Mouse (Mus musculus): Measurements from ENCODE around the gene Ptprg. TPM values are rescaled to one million over a fixed set of nuclear protein-coding genes. Genes with fewer than 3 reads are reported as not detected.

Ptprg gene
- polyA plus RNA-seq, 1 experiment, result 48.6 TPM

- no peak for DNase-seq (ENCODE audit: low read depth)
- TF ChIP-seq POLR2A (IDR thresholded peaks at IDR 0.05; ENCODE audit: borderline replicate concordance, extremely low read depth, insufficient read depth, insufficient read length, poor library complexity, severe bottlenecking) (no peak), CTCF (IDR thresholded peaks at IDR 0.05; ENCODE audit: borderline replicate concordance, extremely low read depth, insufficient read depth, insufficient read length) (no peak)
These were observed 625.3 kb downstream of the Ptprg start for GRCm38 (mm10) chr14:12178645-12179044.

GRCm38 (mm10) chr14:12180116-12180515 is 626.8 kb downstream of the Ptprg start:
- no peak for TF ChIP-seq CTCF (IDR thresholded peaks at IDR 0.05; ENCODE audit: borderline replicate concordance, extremely low read depth, insufficient read depth, insufficient read length)
- TF ChIP-seq POLR2A (IDR thresholded peaks at IDR 0.05; ENCODE audit: borderline replicate concordance, extremely low read depth, insufficient read depth, insufficient read length, poor library complexity, severe bottlenecking), result no peak
- no peak for DNase-seq (ENCODE audit: low read depth)

DNA sequence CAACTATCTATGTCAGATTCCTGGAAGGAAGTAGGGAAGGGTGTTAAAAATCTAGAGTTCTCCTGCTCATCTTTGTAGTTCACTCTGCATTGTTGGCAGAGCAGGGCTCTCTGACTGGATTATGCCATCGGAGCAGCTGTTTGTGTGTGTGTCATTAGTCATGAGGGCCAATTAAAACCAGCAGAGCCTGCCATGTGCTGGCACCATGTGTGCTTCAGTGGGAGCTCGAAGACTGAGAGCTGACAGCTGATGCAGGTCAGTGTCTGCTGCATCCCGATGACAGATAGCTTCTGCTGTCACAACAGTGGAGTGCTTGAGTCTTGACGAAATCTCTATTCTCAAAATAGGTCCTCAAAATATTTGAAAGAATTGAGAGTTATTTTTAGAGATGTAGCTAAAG is 631.7 kb downstream of the Ptprg start:
- TF ChIP-seq POLR2A (IDR thresholded peaks at IDR 0.05; ENCODE audit: borderline replicate concordance, extremely low read depth, insufficient read depth, insufficient read length, poor library complexity, severe bottlenecking), result no peak
- TF ChIP-seq CTCF (IDR thresholded peaks at IDR 0.05; ENCODE audit: borderline replicate concordance, extremely low read depth, insufficient read depth, insufficient read length), result no peak
- peak; percentile 94 for DNase-seq (ENCODE audit: low read depth)

DNA sequence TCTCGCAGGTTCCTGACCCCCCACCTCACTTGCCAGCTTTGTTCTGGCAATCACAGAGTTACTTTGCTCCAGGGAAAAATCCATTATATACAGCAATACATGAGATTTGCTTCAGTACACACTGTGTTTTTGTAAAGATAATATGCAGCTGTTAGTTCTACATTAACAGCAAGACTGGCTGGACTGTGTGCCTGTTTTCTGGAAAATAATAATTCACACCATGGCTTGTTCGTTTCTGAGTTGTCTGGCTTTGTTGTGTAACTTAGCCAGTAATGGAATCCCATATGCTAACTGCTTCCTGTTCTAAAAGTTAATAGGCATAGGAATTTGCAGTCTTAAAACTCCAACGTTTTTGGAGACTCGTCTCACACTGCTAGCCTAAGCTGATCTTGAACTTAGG is 635.0 kb downstream of the Ptprg start:
- no peak for DNase-seq (ENCODE audit: low read depth)
- TF ChIP-seq CTCF (IDR thresholded peaks at IDR 0.05; ENCODE audit: borderline replicate concordance, extremely low read depth, insufficient read depth, insufficient read length), result no peak
- no peak for TF ChIP-seq POLR2A (IDR thresholded peaks at IDR 0.05; ENCODE audit: borderline replicate concordance, extremely low read depth, insufficient read depth, insufficient read length, poor library complexity, severe bottlenecking)

DNA sequence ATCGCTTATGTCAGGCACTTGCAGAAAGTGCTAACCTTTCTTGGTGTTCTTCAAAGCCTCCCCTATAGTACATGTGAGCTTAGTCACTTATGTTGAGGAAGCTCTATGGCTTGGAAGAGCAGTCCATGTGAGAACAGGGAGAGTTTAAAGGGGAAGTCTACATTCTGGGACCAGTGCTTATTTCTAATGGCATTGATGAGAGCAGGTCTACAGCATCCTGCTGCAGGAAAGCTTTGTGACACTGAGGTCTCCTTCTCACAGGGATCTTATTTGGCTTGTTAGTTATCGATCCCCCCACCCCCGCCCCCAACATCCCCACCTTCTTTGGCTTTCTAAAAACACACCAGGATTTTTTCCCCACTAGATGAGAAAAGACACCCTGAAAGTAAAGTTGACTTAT is 635.9 kb downstream of the Ptprg start:
- TF ChIP-seq CTCF (IDR thresholded peaks at IDR 0.05; ENCODE audit: borderline replicate concordance, extremely low read depth, insufficient read depth, insufficient read length), result no peak
- TF ChIP-seq POLR2A (IDR thresholded peaks at IDR 0.05; ENCODE audit: borderline replicate concordance, extremely low read depth, insufficient read depth, insufficient read length, poor library complexity, severe bottlenecking), result no peak
- peak; percentile 44 for DNase-seq (ENCODE audit: low read depth)

GRCm38 (mm10) chr14:12189717-12190600 is 636.6 kb downstream of the Ptprg start:
- peak; percentile 96 for DNase-seq (ENCODE audit: low read depth)
- TF ChIP-seq POLR2A (IDR thresholded peaks at IDR 0.05; ENCODE audit: borderline replicate concordance, extremely low read depth, insufficient read depth, insufficient read length, poor library complexity, severe bottlenecking) (peak; percentile 18; the same call in 1 of the 2 replicates), CTCF (IDR thresholded peaks at IDR 0.05; ENCODE audit: borderline replicate concordance, extremely low read depth, insufficient read depth, insufficient read length) (no peak)

DNA sequence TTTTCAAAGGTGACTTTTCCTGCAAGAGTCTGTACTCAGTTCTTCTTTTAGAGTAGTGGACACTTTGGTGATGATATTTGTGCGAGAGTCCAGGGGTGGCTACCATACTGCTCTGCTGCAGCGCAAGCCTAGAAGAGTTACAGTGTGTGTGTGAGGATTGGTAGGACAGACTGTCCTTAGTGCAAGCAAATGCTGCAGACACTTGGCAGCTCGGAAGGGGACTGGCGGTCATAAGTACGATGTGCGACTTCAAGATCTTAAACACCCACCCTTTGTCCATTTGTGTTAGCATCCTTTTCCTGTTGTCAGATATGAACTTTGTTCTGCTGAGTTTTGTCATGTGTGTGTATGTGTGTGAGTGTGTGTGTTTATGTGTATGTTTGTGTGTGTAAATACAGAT is 637.7 kb downstream of the Ptprg start:
- peak; percentile 65 for DNase-seq (ENCODE audit: low read depth)
- TF ChIP-seq POLR2A (IDR thresholded peaks at IDR 0.05; ENCODE audit: borderline replicate concordance, extremely low read depth, insufficient read depth, insufficient read length, poor library complexity, severe bottlenecking), result no peak
- TF ChIP-seq CTCF (IDR thresholded peaks at IDR 0.05; ENCODE audit: borderline replicate concordance, extremely low read depth, insufficient read depth, insufficient read length), result no peak

DNA sequence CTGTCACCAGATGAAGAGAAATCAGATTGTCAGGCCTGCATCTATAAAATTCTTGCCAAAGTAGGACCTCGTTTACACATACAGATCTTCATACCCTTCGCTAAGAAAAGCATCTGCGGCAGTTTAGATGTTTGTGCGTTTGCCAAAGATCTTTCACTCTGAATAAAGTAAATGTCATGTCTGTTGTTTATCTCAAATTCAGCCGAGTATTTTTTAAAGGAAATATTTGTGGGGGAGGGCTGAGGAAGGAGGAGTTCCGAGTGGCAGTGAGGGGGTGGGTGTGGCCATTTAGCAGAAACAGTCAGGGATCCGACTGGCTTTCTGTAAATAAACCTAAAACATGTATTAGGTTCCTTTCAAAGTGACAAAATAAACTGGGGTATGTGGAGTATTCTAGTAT is 645.4 kb downstream of the Ptprg start:
- TF ChIP-seq POLR2A (IDR thresholded peaks at IDR 0.05; ENCODE audit: borderline replicate concordance, extremely low read depth, insufficient read depth, insufficient read length, poor library complexity, severe bottlenecking) (no peak), CTCF (IDR thresholded peaks at IDR 0.05; ENCODE audit: borderline replicate concordance, extremely low read depth, insufficient read depth, insufficient read length) (no peak)
- peak; percentile 85 for DNase-seq (ENCODE audit: low read depth)

DNA sequence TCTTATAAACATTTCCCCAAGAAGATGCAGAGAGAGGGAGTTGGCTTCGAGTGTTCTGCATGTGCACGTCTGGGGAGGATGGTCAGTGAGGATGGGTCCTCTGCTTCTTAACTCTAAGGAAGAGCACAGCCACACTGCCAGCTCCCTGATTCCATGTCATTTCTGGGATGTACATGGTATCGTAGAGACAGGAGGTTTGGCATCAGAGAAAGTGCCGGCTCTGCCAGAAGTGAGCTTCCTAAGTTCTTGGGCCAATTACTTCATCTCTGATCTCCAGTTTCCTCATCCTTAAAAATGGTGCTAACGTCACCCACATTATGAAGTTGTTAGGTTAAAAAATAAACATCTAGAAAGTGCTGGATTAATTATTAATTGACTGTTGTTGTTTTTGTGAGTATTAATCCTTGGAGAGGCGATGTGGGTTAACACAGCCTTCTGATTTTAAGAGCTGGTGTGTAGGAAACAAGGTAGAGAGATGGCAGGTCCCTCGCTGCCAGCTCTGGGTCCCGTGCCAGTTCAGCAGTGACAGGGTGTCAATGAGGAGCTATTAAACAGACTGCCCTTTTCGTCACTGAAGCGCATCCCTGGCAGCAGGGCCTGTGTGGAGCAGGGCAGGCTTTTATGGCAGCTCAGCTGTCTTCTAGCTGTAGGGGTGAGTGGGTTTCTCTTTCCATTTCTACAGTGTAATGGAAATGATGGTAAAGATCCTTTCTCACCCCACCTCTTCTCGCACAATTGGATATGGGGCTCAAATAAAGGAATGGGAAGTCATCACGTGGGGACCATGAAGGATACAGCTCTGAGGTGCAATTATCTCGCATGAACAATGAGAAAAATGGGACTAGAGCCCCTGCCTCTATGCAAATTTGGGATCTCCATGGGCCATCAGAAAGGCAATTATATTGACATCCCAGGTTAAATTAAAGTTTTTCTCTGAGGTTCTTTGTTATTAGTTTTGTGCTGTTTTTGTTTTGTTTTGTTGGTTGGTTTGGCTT is 646.9 kb downstream of the Ptprg start:
- TF ChIP-seq CTCF (IDR thresholded peaks at IDR 0.05; ENCODE audit: borderline replicate concordance, extremely low read depth, insufficient read depth, insufficient read length), result no peak
- peak; percentile 92 for DNase-seq (ENCODE audit: low read depth)

- DNase-seq (ENCODE audit: low read depth), result no peak
- no peak for TF ChIP-seq CTCF (IDR thresholded peaks at IDR 0.05; ENCODE audit: borderline replicate concordance, extremely low read depth, insufficient read depth, insufficient read length)
- TF ChIP-seq POLR2A (IDR thresholded peaks at IDR 0.05; ENCODE audit: borderline replicate concordance, extremely low read depth, insufficient read depth, insufficient read length, poor library complexity, severe bottlenecking), result no peak
These were observed 648.9 kb downstream of the Ptprg start for GRCm38 (mm10) chr14:12202214-12202613.

- TF ChIP-seq POLR2A (IDR thresholded peaks at IDR 0.05; ENCODE audit: borderline replicate concordance, extremely low read depth, insufficient read depth, insufficient read length, poor library complexity, severe bottlenecking), result no peak
- TF ChIP-seq CTCF (IDR thresholded peaks at IDR 0.05; ENCODE audit: borderline replicate concordance, extremely low read depth, insufficient read depth, insufficient read length), result no peak
- no peak for DNase-seq (ENCODE audit: low read depth)
These were observed 649.7 kb downstream of the Ptprg start for GRCm38 (mm10) chr14:12203081-12203480.
